Mouse (Mus musculus) ZHBTc4 (cell line): Measurements from ENCODE around the gene 1700037H04Rik.

ENCODE experiments used
- DNase-seq: peaks from one replicate; pipeline ENCODE4 v3.0.0-alpha.2; 2011; ENCODE audit warnings: low read depth, low spot score

1700037H04Rik gene

GRCm38 (mm10) chr2:131179246-131179886 is 19.5 kb upstream of the 1700037H04Rik start:
- peak; percentile 90 for DNase-seq

GRCm38 (mm10) chr2:131178828-131179245 is 19.0 kb upstream of the 1700037H04Rik start:
- DNase-seq, result no peak

- DNase-seq, result no peak
These were observed 18.1 kb upstream of the 1700037H04Rik start for GRCm38 (mm10) chr2:131177932-131178331.

GRCm38 (mm10) chr2:131176491-131176890 is 16.6 kb upstream of the 1700037H04Rik start:
- DNase-seq, result peak; percentile 54

- DNase-seq, result no peak
These were observed 16.0 kb upstream of the 1700037H04Rik start for GRCm38 (mm10) chr2:131175945-131176309.

- peak; percentile 75 for DNase-seq
These were observed 15.5 kb upstream of the 1700037H04Rik start for GRCm38 (mm10) chr2:131175286-131175944.

GRCm38 (mm10) chr2:131174700-131175099 is 14.8 kb upstream of the 1700037H04Rik start:
- peak; percentile 86 for DNase-seq

- no peak for DNase-seq
These were observed 12.4 kb upstream of the 1700037H04Rik start for GRCm38 (mm10) chr2:131172322-131172721.

GRCm38 (mm10) chr2:131171401-131172104 is 11.7 kb upstream of the 1700037H04Rik start:
- DNase-seq, result peak; percentile 52

- peak; percentile 73 for DNase-seq
These were observed 11.1 kb upstream of the 1700037H04Rik start for GRCm38 (mm10) chr2:131170936-131171335.

- DNase-seq, result peak; percentile 35
These were observed 9.0 kb upstream of the 1700037H04Rik start for GRCm38 (mm10) chr2:131168914-131169313.

GRCm38 (mm10) chr2:131167984-131168383 is 8.1 kb upstream of the 1700037H04Rik start:
- DNase-seq, result peak; percentile 13

- no peak for DNase-seq
These were observed 6.3 kb upstream of the 1700037H04Rik start for GRCm38 (mm10) chr2:131166172-131166571.

- no peak for DNase-seq
These were observed 4.0 kb upstream of the 1700037H04Rik start for GRCm38 (mm10) chr2:131163924-131164323.

- no peak for DNase-seq
These were observed 810 bp upstream of the 1700037H04Rik start for GRCm38 (mm10) chr2:131160671-131161111.

GRCm38 (mm10) chr2:131159491-131159910 is 380 bp downstream of the 1700037H04Rik start:
- DNase-seq, result no peak

- no peak for DNase-seq
These were observed 2.9 kb downstream of the 1700037H04Rik start for GRCm38 (mm10) chr2:131156987-131157386.

- DNase-seq, result no peak
These were observed 5.8 kb downstream of the 1700037H04Rik start for GRCm38 (mm10) chr2:131154036-131154435.

GRCm38 (mm10) chr2:131152166-131152730 is 7.6 kb downstream of the 1700037H04Rik start:
- DNase-seq, result peak; percentile 86

GRCm38 (mm10) chr2:131149254-131149578 is 10.7 kb downstream of the 1700037H04Rik start:
- DNase-seq, result no peak

- DNase-seq, result no peak
These were observed 11.3 kb downstream of the 1700037H04Rik start for GRCm38 (mm10) chr2:131148353-131149253.
